Mouse (Mus musculus) cortical plate, adult 2 months (tissue): ENCODE data around the gene Hcrt. TPM values are rescaled to one million over a fixed set of nuclear protein-coding genes. Genes with fewer than 3 reads are reported as not detected.

Experiments used
- H3K27ac ChIP-seq: fragments of 200-500 bp; 2 replicates; pipeline ENCODE4 v1.5.1; 2012; ENCODE audit warnings: low read length, control low read depth, inconsistent platforms; ENCODE audit not compliant: insufficient read depth
- H3K4me1 ChIP-seq: fragments of 200-500 bp; 2 replicates; pipeline ENCODE4 v1.6.1; 2011; ENCODE audit warnings: low read length; ENCODE audit not compliant: control insufficient read depth, insufficient read depth
- H3K4me3 ChIP-seq: fragments of 200-500 bp; 2 replicates; pipeline ENCODE4 v1.5.1; 2011; ENCODE audit warnings: mild to moderate bottlenecking, low read length, control low read depth; ENCODE audit not compliant: insufficient read depth
- CTCF ChIP-seq: fragments of 200-500 bp; IDR thresholded peaks from 2 replicates; pipeline ENCODE4 v1.5.1; 2011; ENCODE audit warnings: mild to moderate bottlenecking, control low read depth, low read length; ENCODE audit not compliant: insufficient read depth; ENCODE audit errors: extremely low read depth
- POLR2A ChIP-seq: fragments of 200-500 bp; IDR thresholded peaks from 2 replicates; pipeline ENCODE4 v1.6.1; 2011; ENCODE audit warnings: mild to moderate bottlenecking, low read length, control low read depth; ENCODE audit not compliant: insufficient read depth; ENCODE audit errors: extremely low read depth
- polyA plus RNA-seq: library from polyadenylated mRNA; depleted of rRNA; stranded (reverse); fragments of >200 nt; gene quantifications from 2 replicates; pipeline ENCODE4 v1.2.3, GENCODE M21; 2012

The Hcrt gene
- polyA plus RNA-seq, 1 experiment: 0.29 TPM

DNA sequence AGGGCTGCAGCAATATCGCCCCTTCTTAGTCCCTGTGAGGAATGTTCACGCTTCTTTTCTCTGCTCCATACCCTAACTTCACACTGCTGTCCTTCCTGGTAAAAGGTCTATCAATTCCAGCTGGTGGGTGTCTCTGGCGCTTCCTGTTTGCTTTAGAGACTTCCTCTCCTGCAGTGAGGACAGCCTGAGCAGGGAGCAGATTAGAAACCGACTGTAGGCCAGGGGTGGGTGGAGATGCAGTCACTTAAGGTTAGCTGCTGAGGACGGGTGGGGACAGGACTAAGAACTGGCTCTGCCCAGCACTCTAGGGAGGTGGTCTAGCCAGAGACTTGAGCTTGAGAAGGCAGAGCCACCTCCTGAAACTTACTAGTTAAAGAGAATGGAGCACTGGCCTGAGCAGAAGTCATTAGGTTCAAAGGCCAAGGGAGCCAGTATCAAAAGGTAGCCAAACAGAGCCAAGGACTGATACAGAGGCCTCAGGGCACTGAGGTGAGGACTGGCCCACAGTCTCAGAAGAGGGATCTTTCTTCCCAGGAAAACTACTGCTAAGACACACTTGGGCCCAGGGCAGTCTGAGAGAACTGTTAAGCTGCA lies 37.7 kb downstream of the Hcrt start:
- Histone ChIP-seq H3K4me1 (peaks cover 18% of the 10 kb centered on the region), H3K27ac (peak overlapping the region; percentile 61), H3K4me3 (no peak overlapping the region)
- TF ChIP-seq CTCF (no peak), POLR2A (no peak)

GRCm38 (mm10) chr11:100722493-100723028 lies 40.2 kb downstream of the Hcrt start:
- peaks cover 26% of the 10 kb centered on the region for H3K4me1 ChIP-seq
- H3K4me3 ChIP-seq: no peak overlapping the region
- TF ChIP-seq POLR2A (no peak), CTCF (no peak)
- 0 out of 2 replicates have a peak overlapping the region, but pooled peaks have one; percentile 60 for H3K27ac ChIP-seq

DNA sequence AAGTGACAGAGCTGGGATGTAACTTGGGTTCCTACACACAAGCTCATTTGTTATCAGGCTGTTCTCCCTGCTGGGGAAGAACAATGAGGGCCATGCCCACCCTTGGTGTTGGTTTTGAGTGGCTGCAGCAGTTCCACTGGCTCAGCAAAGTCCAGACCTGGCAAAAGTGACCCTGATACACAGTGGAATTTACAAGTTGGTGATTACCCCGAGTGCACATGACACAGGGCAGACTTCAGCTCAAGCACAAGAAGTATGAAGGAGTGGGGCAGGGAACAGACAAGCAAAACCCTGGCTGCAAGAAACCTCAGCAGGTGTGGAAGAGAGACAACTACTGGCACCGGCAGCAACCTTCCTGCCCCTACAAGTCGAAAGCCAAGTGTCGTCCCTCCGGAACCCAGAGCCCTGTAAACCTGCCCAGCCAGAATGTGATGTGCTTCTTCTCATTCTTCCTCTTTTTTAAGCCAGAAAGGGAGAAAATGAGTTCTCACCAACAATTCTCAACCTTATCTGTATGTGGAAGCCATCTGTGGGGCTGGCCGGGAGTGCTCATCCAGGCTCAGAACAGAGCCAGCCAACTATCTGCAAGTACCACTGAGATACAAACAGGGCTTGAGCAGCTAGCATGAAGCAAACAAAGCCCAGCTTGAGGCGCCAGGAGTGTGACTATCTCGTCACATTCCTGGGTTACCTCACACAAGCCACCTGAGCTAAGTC lies 40.8 kb downstream of the Hcrt start:
- Histone ChIP-seq H3K4me3 (no peak overlapping the region), H3K27ac (peak overlapping the region; percentile 60), H3K4me1 (peaks cover 26% of the 10 kb centered on the region)
- TF ChIP-seq POLR2A (no peak), CTCF (no peak)

- Histone ChIP-seq H3K4me3 (no peak overlapping the region), H3K27ac (peak overlapping the region; percentile 68), H3K4me1 (peaks cover 26% of the 10 kb centered on the region)
- no peak for TF ChIP-seq CTCF
- no peak for TF ChIP-seq POLR2A
Measured at GRCm38 (mm10) chr11:100721254-100721653, 41.5 kb downstream of the Hcrt start.

DNA sequence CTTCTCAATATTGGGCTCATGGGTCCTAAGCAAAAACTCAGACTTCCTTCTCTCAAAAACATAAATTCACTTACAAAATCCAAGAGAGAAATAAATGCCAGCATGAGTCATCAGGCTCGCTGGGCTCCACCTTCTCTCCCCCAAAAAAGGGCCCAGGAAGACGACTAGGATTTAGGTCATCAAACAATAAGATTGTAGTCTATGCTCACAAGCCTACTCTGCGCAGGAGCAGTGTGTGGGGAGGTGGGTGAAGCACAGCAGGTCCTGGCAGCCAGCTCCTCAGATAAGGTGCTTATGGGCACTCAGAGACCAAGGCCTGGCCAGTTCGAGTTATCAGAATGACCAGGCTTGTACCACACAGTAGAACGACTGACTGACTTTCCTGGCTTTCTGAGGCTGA lies 42.4 kb downstream of the Hcrt start:
- peak overlapping the region; percentile 68 for H3K27ac ChIP-seq
- H3K4me1 ChIP-seq: peaks cover 26% of the 10 kb centered on the region
- TF ChIP-seq CTCF (no peak), POLR2A (no peak)
- no peak overlapping the region for H3K4me3 ChIP-seq

DNA sequence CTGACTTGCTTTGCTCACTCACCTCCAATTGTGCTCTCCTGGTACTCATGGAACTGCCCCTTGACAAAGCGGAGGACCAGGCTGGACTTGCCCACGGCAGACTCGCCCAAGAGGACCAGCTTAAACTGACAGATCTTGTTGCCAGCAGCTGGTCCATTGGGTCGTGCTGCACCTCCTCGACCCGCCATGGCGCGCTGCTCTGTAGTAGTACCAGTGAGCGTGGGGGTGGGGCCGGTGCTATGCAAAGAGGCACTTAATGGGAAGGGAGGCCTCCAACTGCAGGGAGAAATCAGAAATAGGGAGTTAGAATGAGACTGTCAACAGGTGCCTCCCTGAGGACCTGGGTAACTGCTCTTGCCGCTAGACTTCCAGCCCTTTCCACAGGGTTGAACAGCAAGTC lies 42.8 kb downstream of the Hcrt start:
- H3K27ac ChIP-seq: peak overlapping the region; percentile 45; the same call in 1 of the 2 replicates
- TF ChIP-seq CTCF: no peak
- H3K4me3 ChIP-seq: no peak overlapping the region
- peaks cover 24% of the 10 kb centered on the region for H3K4me1 ChIP-seq

GRCm38 (mm10) chr11:100719312-100719711 lies 43.4 kb downstream of the Hcrt start:
- H3K27ac ChIP-seq: peak overlapping the region; percentile 92; the same call in 1 of the 2 replicates
- peaks cover 24% of the 10 kb centered on the region for H3K4me1 ChIP-seq
- no peak overlapping the region for H3K4me3 ChIP-seq
- TF ChIP-seq CTCF (no peak), POLR2A (no peak)

GRCm38 (mm10) chr11:100718866-100719265 lies 43.9 kb downstream of the Hcrt start:
- Histone ChIP-seq H3K4me3 (no peak overlapping the region), H3K27ac (peak overlapping the region; percentile 92; the same call in 1 of the 2 replicates), H3K4me1 (peaks cover 24% of the 10 kb centered on the region)
- TF ChIP-seq CTCF (no peak), POLR2A (no peak)

GRCm38 (mm10) chr11:100718462-100718861 lies 44.3 kb downstream of the Hcrt start:
- Histone ChIP-seq H3K27ac (no peak overlapping the region), H3K4me3 (no peak overlapping the region), H3K4me1 (peaks cover 24% of the 10 kb centered on the region)
- TF ChIP-seq CTCF: no peak
- no peak for TF ChIP-seq POLR2A

DNA sequence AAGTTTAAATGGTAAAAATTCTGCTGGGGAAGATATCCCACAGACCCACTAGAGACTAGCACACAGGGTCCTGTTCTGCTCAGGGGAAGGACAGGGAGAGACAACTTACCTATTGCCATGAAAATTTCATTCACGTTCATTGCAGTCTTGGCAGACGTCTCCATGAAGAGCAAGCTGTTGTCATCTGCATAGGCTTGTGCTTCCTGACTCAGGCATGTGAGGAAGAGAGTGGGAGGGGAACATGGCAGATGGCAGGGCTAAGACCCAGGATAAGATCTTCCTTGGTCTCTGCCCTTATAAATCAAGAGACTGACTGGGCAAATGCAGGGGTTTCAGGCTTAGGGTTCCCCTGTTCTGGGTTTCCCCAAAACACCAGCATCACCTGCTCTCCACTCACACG lies 46.1 kb downstream of the Hcrt start:
- Histone ChIP-seq H3K4me3 (no peak overlapping the region), H3K27ac (no peak overlapping the region), H3K4me1 (peaks cover 18% of the 10 kb centered on the region)
- no peak for TF ChIP-seq CTCF
- no peak for TF ChIP-seq POLR2A
